Mouse (Mus musculus): ENCODE results near the gene Il12rb1.
A peak's percentile ranks its signal among the peaks of the same experiment; 100 is the strongest.

Gene Il12rb1

GRCm38 (mm10) chr8:70827010-70827409 lies 18.8 kb downstream of the Il12rb1 start:
- ATAC-seq (ENCODE audit: low TSS enrichment): no peak

GRCm38 (mm10) chr8:70827796-70828195 lies 19.5 kb downstream of the Il12rb1 start:
- no peak for ATAC-seq (ENCODE audit: low TSS enrichment)

GRCm38 (mm10) chr8:70831517-70831916 lies 23.3 kb downstream of the Il12rb1 start:
- no peak for ATAC-seq (ENCODE audit: low TSS enrichment)

- no peak for ATAC-seq (ENCODE audit: low TSS enrichment)
Observed at GRCm38 (mm10) chr8:70832371-70832770, 24.1 kb downstream of the Il12rb1 start.

- no peak for ATAC-seq (ENCODE audit: low TSS enrichment)
Observed at GRCm38 (mm10) chr8:70833018-70833482, 24.8 kb downstream of the Il12rb1 start.

GRCm38 (mm10) chr8:70833520-70833919 lies 25.3 kb downstream of the Il12rb1 start:
- peak; percentile 26 for ATAC-seq (ENCODE audit: low TSS enrichment)

- ATAC-seq (ENCODE audit: low TSS enrichment): no peak
Observed at GRCm38 (mm10) chr8:70834071-70834470, 25.8 kb downstream of the Il12rb1 start.

- ATAC-seq (ENCODE audit: low TSS enrichment): no peak
Observed at GRCm38 (mm10) chr8:70836666-70837065, 28.4 kb downstream of the Il12rb1 start.

- ATAC-seq (ENCODE audit: low TSS enrichment): peak; percentile 28
Observed at GRCm38 (mm10) chr8:70838654-70839407, 30.6 kb downstream of the Il12rb1 start.

GRCm38 (mm10) chr8:70839408-70840351 lies 31.4 kb downstream of the Il12rb1 start, which contains the start of gene Arrdc2:
Gene Arrdc2 (minus strand): TSS chr8:70839720.
- ATAC-seq (ENCODE audit: low TSS enrichment): peak; percentile 90

- ATAC-seq (ENCODE audit: low TSS enrichment): no peak
Observed at GRCm38 (mm10) chr8:70840590-70840989, 32.3 kb downstream of the Il12rb1 start.

- no peak for ATAC-seq (ENCODE audit: low TSS enrichment)
Observed at GRCm38 (mm10) chr8:70841147-70842072, 33.2 kb downstream of the Il12rb1 start.

GRCm38 (mm10) chr8:70842484-70842883 lies 34.2 kb downstream of the Il12rb1 start:
- no peak for ATAC-seq (ENCODE audit: low TSS enrichment)

- no peak for ATAC-seq (ENCODE audit: low TSS enrichment)
Observed at GRCm38 (mm10) chr8:70843214-70843773, 35.0 kb downstream of the Il12rb1 start.

GRCm38 (mm10) chr8:70843941-70844340 lies 35.7 kb downstream of the Il12rb1 start:
- no peak for ATAC-seq (ENCODE audit: low TSS enrichment)

GRCm38 (mm10) chr8:70844523-70844922 lies 36.3 kb downstream of the Il12rb1 start:
- peak; percentile 24; the same call in 1 of the 2 replicates for ATAC-seq (ENCODE audit: low TSS enrichment)

GRCm38 (mm10) chr8:70845108-70845507 lies 36.9 kb downstream of the Il12rb1 start:
- ATAC-seq (ENCODE audit: low TSS enrichment): no peak

GRCm38 (mm10) chr8:70846371-70847154 lies 38.3 kb downstream of the Il12rb1 start:
- ATAC-seq (ENCODE audit: low TSS enrichment): no peak

- ATAC-seq (ENCODE audit: low TSS enrichment): no peak
Observed at GRCm38 (mm10) chr8:70849333-70849990, 41.2 kb downstream of the Il12rb1 start.
